Mouse (Mus musculus): Measurements from ENCODE around the gene Synpo2.

DNA sequence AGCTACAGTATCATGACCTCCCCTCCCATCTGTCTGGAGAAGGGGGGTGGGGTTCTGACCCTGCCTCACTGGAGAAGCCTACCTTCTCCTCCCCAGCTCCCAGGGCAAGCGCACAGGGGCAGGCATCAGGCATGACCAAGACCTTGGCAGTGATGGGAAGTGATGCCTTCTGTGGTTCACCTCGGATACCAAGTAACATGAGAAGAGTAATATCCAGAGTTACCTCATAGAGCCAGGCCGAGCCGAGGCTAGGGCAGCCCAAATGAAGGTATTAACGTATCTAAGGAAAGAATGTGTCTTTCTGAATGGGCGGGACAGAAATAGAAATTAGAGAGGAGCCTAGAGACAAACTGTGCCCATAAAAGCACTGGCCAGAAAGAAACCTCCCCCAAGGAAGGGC, 92.5 kb downstream of the Synpo2 start:
- TF ChIP-seq CTCF (IDR thresholded peaks at IDR 0.05; ENCODE audit: low read depth) = no peak
- no peak for TF ChIP-seq EP300 (optimal IDR thresholded peaks at IDR 0.05)
